Mouse (Mus musculus) urinary bladder, adult 18-20 months (tissue): ENCODE measurements around the gene Kidins220.

Experiments used
- DNase-seq, 2 experiments: peaks; one replicate each; pipeline ENCODE4 v3.0.0; 2022; ENCODE audit warnings: low spot score in 2 of 2, mixed read lengths in 2 of 2

The Kidins220 gene

GRCm38 (mm10) chr12:25092027-25092704, 117.4 kb downstream of the Kidins220 start:
- DNase-seq = peak; percentile 78 to 89

- DNase-seq = peak; percentile 65 to 66
Measured at GRCm38 (mm10) chr12:25092751-25093211, 118.1 kb downstream of the Kidins220 start.

- DNase-seq = peak in 1 of 2 experiments; percentile 30
Measured at GRCm38 (mm10) chr12:25093241-25093774, 118.6 kb downstream of the Kidins220 start.

- DNase-seq = peak in 1 of 2 experiments; percentile 12
Measured at GRCm38 (mm10) chr12:25094621-25095521, 120.1 kb downstream of the Kidins220 start.

- DNase-seq = no peak
Measured at GRCm38 (mm10) chr12:25095538-25095937, 120.8 kb downstream of the Kidins220 start.

- DNase-seq = peak; percentile 96 to 98
Measured at GRCm38 (mm10) chr12:25095974-25096639, 121.4 kb downstream of the Kidins220 start.

- DNase-seq = no peak
Measured at GRCm38 (mm10) chr12:25096640-25097051, 121.9 kb downstream of the Kidins220 start.

- no peak for DNase-seq
Measured at GRCm38 (mm10) chr12:25097052-25097209, 122.2 kb downstream of the Kidins220 start, which contains the start of gene Id2. TSS of gene Id2 (minus strand) at chr12:25097140.

GRCm38 (mm10) chr12:25097210-25098160, 122.8 kb downstream of the Kidins220 start:
- DNase-seq = peak in 1 of 2 experiments; percentile 40

- no peak for DNase-seq
Measured at GRCm38 (mm10) chr12:25098161-25098550, 123.4 kb downstream of the Kidins220 start.

GRCm38 (mm10) chr12:25098561-25099312, 124.0 kb downstream of the Kidins220 start:
- peak; percentile 91 to 96 for DNase-seq

GRCm38 (mm10) chr12:25099313-25099562, 124.5 kb downstream of the Kidins220 start:
- peak in 1 of 2 experiments; percentile 24 for DNase-seq

- peak in 1 of 2 experiments; percentile 51 for DNase-seq
Measured at GRCm38 (mm10) chr12:25099563-25100408, 125.1 kb downstream of the Kidins220 start.

GRCm38 (mm10) chr12:25100411-25101217, 125.9 kb downstream of the Kidins220 start:
- peak; percentile 59 to 64 for DNase-seq

- no peak for DNase-seq
Measured at GRCm38 (mm10) chr12:25101389-25101788, 126.7 kb downstream of the Kidins220 start.

- DNase-seq = no peak
Measured at GRCm38 (mm10) chr12:25103911-25104310, 129.2 kb downstream of the Kidins220 start.

GRCm38 (mm10) chr12:25104541-25104940, 129.8 kb downstream of the Kidins220 start:
- no peak for DNase-seq

GRCm38 (mm10) chr12:25108865-25109264, 134.1 kb downstream of the Kidins220 start:
- DNase-seq = no peak
